Mouse (Mus musculus) left cerebral cortex, adult 8-10 months (tissue): ENCODE data around the gene Strn4. TPM values are rescaled to one million over a fixed set of nuclear protein-coding genes. Genes with fewer than 3 reads are reported as not detected.

Experiments
- DNase-seq, 2 experiments: peaks; one replicate each; pipeline ENCODE4 v3.0.0; 2022; ENCODE audit warnings: low spot score in 2 of 2
- total RNA-seq, 4 experiments: library from RNA; stranded (reverse); gene quantifications; 2 replicates each; pipeline ENCODE4 v1.2.4; 2022

Gene Strn4
- total RNA-seq, 4 experiments from 2014 or later: 205 to 269 (median 250) TPM

DNA sequence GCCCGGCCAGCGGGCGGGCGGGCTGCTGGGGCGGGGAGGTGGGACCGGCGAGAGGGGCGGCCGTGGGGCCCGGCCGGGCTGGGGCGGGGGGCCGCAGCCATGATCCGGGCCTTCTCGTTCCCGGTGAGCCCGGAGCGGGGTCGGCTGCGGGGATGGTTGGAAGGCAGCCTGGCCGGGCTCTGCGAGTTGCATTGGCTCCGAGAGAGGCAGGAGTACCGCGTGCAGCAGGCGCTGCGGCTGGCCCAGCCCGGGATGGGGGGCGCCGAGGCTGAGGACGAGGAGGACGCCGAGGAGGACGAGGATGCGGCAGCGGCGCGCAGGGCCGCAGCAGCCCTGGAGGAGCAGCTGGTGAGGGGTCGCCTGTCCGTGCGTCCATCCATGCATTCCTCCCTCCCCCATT is 59.6 kb downstream of the Strn4 start:
- no peak for DNase-seq

DNA sequence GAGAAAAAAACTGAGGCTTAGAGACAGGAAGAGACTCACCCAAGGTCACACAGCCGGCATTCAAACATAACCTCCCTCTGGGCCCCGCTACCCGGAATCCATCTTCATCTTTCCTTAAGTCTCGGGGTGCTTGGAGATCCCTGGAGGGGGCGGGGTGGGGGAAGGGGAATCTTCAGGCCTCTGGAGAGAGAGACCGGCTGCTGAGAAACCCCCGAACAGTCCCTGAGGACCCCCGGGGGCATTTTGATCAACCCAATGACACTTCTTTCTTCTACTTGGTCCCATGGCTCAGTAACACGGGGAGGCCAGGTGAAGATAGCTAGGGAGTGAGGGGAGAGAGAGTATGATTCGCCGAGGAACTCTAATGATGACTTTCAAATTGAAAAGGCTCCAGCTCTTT is 60.3 kb downstream of the Strn4 start:
- DNase-seq: no peak

DNA sequence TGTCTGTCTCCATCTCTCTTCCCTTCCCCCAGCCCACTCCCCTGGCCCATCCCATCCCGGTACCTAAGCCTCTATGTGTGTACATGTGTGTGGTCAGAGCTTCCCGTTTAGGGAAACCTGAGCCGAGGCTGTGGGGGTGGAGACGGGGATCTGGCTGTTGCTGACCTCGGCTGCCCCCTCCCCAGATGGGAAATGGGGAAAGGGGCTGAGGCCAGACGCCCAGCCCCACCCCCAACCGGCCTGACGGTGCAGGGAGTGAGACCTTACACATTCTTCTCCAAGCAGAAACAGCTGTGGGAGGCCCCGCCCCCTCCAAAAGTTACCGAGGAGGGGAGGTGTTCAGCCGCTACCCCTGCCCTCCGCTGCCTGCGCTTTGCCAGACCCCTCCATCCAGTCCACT is 60.9 kb downstream of the Strn4 start:
- no peak for DNase-seq

DNA sequence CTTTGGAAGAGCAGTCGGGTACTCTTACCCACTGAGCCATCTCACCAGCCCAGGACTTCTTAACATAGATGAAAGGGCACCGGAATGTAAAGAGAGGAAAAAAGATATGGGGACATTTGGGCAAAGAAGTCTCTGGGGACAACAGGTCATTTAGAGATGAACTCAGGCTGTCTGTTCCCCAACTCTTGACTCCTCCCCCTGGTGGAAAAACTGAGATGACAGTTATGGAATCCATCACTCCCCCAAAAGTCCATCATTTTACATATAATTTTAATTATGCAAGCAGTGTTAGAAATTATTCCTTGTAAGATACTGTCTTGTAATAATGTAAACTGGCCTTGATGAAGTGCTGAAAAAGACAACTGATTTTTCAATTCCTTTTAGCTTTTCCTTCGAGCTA is 62.0 kb downstream of the Strn4 start:
- no peak for DNase-seq

DNA sequence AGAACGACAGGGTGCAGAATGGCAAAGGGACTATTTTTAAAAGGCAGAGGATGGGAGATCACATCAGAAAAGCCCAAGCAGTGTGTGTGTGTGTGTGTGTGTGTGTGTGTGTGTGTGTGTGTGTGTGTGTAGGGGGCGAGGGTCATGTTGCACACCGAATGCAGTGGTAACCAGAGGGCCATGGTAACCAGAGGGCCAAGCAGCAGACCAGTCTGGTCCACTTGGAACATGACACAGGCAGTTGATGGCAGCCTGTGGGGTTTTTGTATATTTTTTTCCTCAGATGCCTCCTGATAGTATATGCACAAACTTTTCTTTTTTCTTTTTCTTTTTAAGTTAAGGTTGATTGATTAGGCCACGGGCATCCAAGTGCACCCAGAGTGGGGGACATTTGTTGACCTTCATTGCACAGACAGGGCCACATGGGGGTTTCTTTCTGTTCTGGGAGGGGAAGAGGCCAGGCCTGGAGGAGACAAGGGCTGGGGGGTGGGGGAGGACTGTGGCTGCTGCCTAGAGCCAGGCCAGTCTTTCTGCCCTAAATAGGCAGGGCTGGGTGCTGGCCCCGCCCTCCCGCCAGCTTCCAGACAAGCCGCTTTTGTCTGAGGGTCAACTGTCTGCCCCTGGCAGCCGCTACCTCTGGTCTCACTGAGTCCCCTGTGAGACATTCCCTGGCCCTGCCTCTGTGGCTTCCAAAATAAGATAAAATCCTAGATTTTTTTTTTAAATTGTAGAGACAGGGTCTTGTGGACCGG is 64.3 kb downstream of the Strn4 start:
- no peak for DNase-seq

DNA sequence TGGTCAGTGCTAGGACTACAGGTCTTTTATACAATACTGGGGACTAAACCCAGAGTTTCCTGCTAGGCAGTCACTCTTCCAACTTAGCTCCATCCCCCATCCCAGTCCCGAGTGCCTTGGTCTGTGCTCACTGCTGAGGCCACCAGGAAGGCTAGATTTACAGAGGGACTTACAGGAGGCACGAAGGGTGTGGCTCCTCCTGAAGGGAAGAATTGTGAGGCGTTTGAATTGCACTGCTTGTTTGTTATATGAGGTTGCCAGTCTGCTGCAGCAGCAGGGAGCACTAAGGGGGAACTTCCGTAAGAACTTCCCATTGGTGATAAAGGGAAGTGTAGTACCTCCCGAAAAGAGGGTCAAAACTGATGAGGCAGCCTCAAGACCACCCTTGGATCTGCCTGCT is 64.9 kb downstream of the Strn4 start:
- DNase-seq: no peak

DNA sequence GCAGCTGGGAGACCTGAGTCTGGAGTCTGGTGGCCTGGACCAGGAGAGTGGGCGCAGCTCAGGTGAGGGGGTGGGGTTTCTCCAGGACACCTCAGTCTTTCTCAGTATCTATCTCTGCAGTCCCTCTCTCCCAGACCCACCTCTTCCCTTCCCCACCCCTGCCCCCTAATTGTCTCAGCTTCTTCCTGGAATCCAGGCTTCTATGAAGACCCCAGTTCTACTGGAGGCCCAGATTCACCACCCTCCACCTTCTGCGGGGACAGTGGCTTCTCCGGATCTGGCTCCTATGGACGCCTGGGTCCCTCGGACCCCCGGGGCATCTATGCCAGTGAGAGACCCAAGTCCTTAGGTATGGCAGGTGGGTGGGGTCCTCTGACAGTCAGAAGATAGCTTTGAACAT is 67.5 kb downstream of the Strn4 start:
- no peak for DNase-seq

DNA sequence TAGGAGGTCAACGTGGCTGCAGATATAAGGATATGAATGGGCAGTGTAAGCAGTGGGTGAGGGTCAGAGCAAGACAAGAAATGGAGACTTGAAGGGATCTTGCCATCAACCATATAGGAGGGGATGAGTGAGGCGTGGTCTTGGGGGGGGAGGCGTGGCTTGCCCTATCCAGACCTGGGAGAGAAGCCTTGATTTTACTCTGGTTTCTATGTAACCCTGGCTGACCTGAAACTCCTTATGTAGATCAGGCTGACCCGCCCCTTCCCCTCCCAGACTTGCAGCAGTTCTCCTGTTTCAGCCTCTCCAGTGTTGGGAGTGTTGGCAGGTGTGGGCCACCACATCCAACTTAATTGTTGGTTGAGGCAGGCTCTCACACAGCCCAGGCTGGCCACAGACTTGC is 68.6 kb downstream of the Strn4 start:
- no peak for DNase-seq

DNA sequence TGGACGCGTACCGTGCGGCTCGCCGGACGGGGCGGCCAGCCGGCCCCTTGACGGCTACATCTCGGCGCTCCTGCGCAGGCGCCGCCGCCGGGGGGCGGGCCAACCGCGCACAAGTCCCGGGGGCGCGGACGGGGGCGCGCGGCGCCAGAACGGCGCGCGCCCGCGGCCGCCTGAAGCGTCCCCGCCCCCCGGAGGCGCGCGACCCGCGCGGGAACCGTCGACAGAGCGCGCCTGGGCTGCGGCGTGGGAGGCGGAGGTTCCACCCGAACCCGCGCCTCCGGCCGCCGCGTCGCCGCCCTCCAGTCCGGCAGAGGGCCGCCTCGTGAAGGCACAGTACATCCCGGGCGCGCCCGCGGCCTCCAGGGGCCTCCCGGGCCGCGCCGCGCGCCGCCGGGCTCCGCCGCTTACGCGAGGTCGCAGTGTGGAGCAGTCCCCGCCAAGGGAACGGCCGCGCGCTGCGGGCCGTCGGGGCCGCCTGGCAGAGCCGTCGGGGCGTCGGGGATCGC is 69.6 kb downstream of the Strn4 start:
- DNase-seq: no peak

DNA sequence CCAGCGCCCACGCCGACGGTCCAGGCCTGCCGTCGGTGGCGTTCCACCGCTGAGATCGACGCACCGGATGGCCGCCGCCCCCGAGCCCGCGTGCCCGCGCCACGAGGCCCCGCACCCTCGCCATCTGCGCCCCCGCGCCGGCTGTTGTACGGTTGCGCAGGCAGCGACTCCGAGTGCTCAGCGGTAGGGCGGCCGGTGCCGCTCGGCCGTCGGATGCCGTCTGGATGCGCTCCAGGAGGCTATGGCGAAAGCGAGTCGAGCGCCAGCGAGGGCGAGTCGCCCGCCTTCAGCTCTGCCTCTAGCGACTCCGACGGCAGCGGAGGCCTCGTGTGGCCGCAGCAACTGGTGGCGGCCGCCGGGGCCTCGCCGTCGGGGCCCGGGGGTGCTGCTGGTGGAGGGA is 70.2 kb downstream of the Strn4 start:
- no peak for DNase-seq

Other genes starting within 250 kb of the Strn4 start
- gene Arhgap35, start 200.9 kb upstream of the Strn4 start, total RNA-seq: 100 to 1,000 TPM; 121 to 138 (median 127) TPM
- gene Ceacam15, start 140.2 kb upstream of the Strn4 start, total RNA-seq: not detected
- gene Ceacam9, start 94.0 kb upstream of the Strn4 start, total RNA-seq: under 1 TPM in 2 of 4 experiments, not detected in 2; 0.23 to 0.28 TPM
- gene Ap2s1, start 77.5 kb upstream of the Strn4 start, total RNA-seq: 100 to 1,000 TPM; 244 to 255 (median 248) TPM
- 1 to 10 TPM; 4.3 to 7.4 (median 7.0) TPM for gene Slc1a5, start 34.5 kb upstream of the Strn4 start, total RNA-seq
- 10 to 100 TPM; 49.6 to 68.2 (median 56.9) TPM for gene Fkrp, start 843 bp downstream of the Strn4 start, total RNA-seq
- gene Prkd2, start 27.0 kb downstream of the Strn4 start, total RNA-seq: 1 to 10 TPM; 4.2 to 6.8 (median 5.5) TPM
- 100 to 1,000 TPM; 163 to 169 (median 166) TPM for gene Dact3, start 59.4 kb downstream of the Strn4 start, total RNA-seq
- 1 to 10 TPM; 2.1 to 3.5 (median 3.5) TPM for gene Gng8, start 75.9 kb downstream of the Strn4 start, total RNA-seq
- under 1 TPM in 3 of 4 experiments, not detected in 1; 0.11 to 0.16 (median 0.13) TPM for gene Ptgir, start 90.6 kb downstream of the Strn4 start, total RNA-seq
- gene Calm3, start 108.2 kb downstream of the Strn4 start, total RNA-seq: 1,000 to 10,000 TPM; 1,595 to 1,874 (median 1,737) TPM
- gene Pnmal2, start 128.8 kb downstream of the Strn4 start, total RNA-seq: 100 to 1,000 TPM; 270 to 304 (median 294) TPM
- 100 to 1,000 TPM; 101 to 107 (median 104) TPM for gene Pnmal1, start 143.8 kb downstream of the Strn4 start, total RNA-seq
- 10 to 100 TPM; 60.8 to 66.8 (median 62.2) TPM for gene Gm42372, start 167.2 kb downstream of the Strn4 start, total RNA-seq
- gene Ccdc8, start 176.8 kb downstream of the Strn4 start, total RNA-seq: 1 to 10 TPM; 1.9 to 2.3 (median 2.1) TPM
- 100 to 1,000 TPM; 149 to 165 (median 157) TPM for gene Ppp5c, start 212.0 kb downstream of the Strn4 start, total RNA-seq
- gene Hif3a, start 246.5 kb downstream of the Strn4 start, total RNA-seq: 10 to 100 TPM in 1 of 4 experiments, 1 to 10 TPM in 3; 5.9 to 11.5 (median 8.9) TPM